In genomic region chr3:103914732-103915508, GRCm38 (mm10) we compare ENCODE assay signal across 8 mouse cellular contexts. TPM values are rescaled to one million over a fixed set of nuclear protein-coding genes. Genes with fewer than 3 reads are reported as not detected.
DNase-seq lines count a peak whose midpoint lies in the region; ATAC-seq lines count a peak whose summit lies in the region.

No protein-coding gene starts in this region.

- DNase-seq in thymus, postnatal 4 days, result peak; percentile 63
- no peak for DNase-seq in thymus, postnatal 25 days
- peak; percentile 42 for DNase-seq in c-Kit-positive CD71-positive TER-119-positive erythroid progenitor cells, embryonic 14.5 days (ENCODE audit: low spot score)
- DNase-seq in gastrocnemius, adult 8-10 months (ENCODE audit: low spot score in 2 of 2), result peak; percentile 16 to 24
- peak; percentile 84 for DNase-seq in intestine, embryonic 14.5 days (ENCODE audit: low spot score)
- peak; percentile 78 for DNase-seq in testis, postnatal 14 days (ENCODE audit: low spot score)

- H3K9me3 ChIP-seq in intestine, embryonic 14.5 days (ENCODE audit: control insufficient read depth, low read length), result no peaks in the 10 kb centered on the region
- H3K9me3 ChIP-seq in limb, embryonic 15.5 days, result no peaks in the 10 kb centered on the region
- H3K9me3 ChIP-seq in midbrain, embryonic 15.5 days, result no peaks in the 10 kb centered on the region

- peak overlapping the region; percentile 93 for H3K9ac ChIP-seq in intestine, embryonic 14.5 days (ENCODE audit: low read length)
- H3K9ac ChIP-seq in limb, embryonic 15.5 days, result peak overlapping the region; percentile 87
- peak overlapping the region; percentile 89 for H3K9ac ChIP-seq in midbrain, embryonic 15.5 days

- WGBS in intestine, embryonic 14.5 days, result under 1% methylated on average over 55 of the region's 60 CpGs
- under 1% methylated on average over 59 of the region's 60 CpGs for WGBS in limb, embryonic 15.5 days
- under 1% methylated on average over 58 of the region's 60 CpGs for WGBS in midbrain, embryonic 15.5 days

- H3K4me3 ChIP-seq in intestine, embryonic 14.5 days (ENCODE audit: low read depth, low read length), result peak overlapping the region; percentile 97
- peak overlapping the region; percentile 98 for H3K4me3 ChIP-seq in limb, embryonic 15.5 days
- H3K4me3 ChIP-seq in midbrain, embryonic 15.5 days, result peak overlapping the region; percentile 79

- peak overlapping the region; percentile 86 for H3K4me2 ChIP-seq in intestine, embryonic 14.5 days (ENCODE audit: low read length)
- H3K4me2 ChIP-seq in limb, embryonic 15.5 days, result peak overlapping the region; percentile 51
- peak overlapping the region; percentile 67 for H3K4me2 ChIP-seq in midbrain, embryonic 15.5 days

- H3K27ac ChIP-seq in intestine, embryonic 14.5 days (ENCODE audit: low read depth), result peak overlapping the region; percentile 91
- peak overlapping the region; percentile 92 for H3K27ac ChIP-seq in limb, embryonic 15.5 days
- peak overlapping the region; percentile 91 for H3K27ac ChIP-seq in midbrain, embryonic 15.5 days

- H3K36me3 ChIP-seq in intestine, embryonic 14.5 days (ENCODE audit: control insufficient read depth, insufficient read depth, low read length), result no peaks in the 10 kb centered on the region
- no peaks in the 10 kb centered on the region for H3K36me3 ChIP-seq in limb, embryonic 15.5 days
- no peaks in the 10 kb centered on the region for H3K36me3 ChIP-seq in midbrain, embryonic 15.5 days (replicated peaks)

- no peaks in the 10 kb centered on the region for H3K27me3 ChIP-seq in intestine, embryonic 14.5 days (replicated peaks; ENCODE audit: control insufficient read depth, insufficient read depth, low read length)
- no peaks in the 10 kb centered on the region for H3K27me3 ChIP-seq in limb, embryonic 15.5 days
- no peaks in the 10 kb centered on the region for H3K27me3 ChIP-seq in midbrain, embryonic 15.5 days (replicated peaks)

- peak; percentile 53 for ATAC-seq in intestine, embryonic 14.5 days (replicated peaks; ENCODE audit: low FRiP score, low TSS enrichment, low read depth)
- peak; percentile 20; the same call in 1 of the 2 replicates for ATAC-seq in limb, embryonic 15.5 days (ENCODE audit: insufficient number of reproducible peaks, low FRiP score, low TSS enrichment, low read depth)
- peak; percentile 65 for ATAC-seq in midbrain, embryonic 15.5 days (replicated peaks)

- H3K4me1 ChIP-seq in intestine, embryonic 14.5 days (replicated peaks; ENCODE audit: control insufficient read depth, insufficient read depth, low read length), result peaks cover 13% of the 10 kb centered on the region
- H3K4me1 ChIP-seq in limb, embryonic 15.5 days, result peaks cover 8% of the 10 kb centered on the region
- H3K4me1 ChIP-seq in midbrain, embryonic 15.5 days, result peaks cover 19% of the 10 kb centered on the region

RNA-seq across cellular contexts. Expression of gene Rsbn1, which starts 1.0 kb away (rescaled TPM):
- total RNA-seq in gastrocnemius, adult 8-10 months (2022), result 1 to 10 TPM; 5.6 to 7.3 (median 6.5) TPM
- polyA plus RNA-seq in intestine, embryonic 14.5 days (2014; fragmentation: Nextera tagmentation; extraction: Ambion mirVana), result 11.9 and 12.4 TPM in 2 replicates
- 10.8 and 10.9 TPM in 2 replicates for polyA plus RNA-seq in limb, embryonic 15.5 days (2015; fragmentation: Nextera tagmentation; extraction: Ambion mirVana)
- polyA plus RNA-seq in midbrain, embryonic 15.5 days (2015; fragmentation: Nextera tagmentation; extraction: Ambion mirVana), result 22.8 and 23.0 TPM in 2 replicates

RNA-seq across cellular contexts. Expression of gene Phtf1, which starts 53.0 kb away (rescaled TPM):
- 1 to 10 TPM; 3.2 to 3.7 (median 3.4) TPM for total RNA-seq in gastrocnemius, adult 8-10 months (2022)
- 27.5 and 30.3 TPM in 2 replicates for polyA plus RNA-seq in intestine, embryonic 14.5 days (2014; fragmentation: Nextera tagmentation; extraction: Ambion mirVana)
- 23.0 and 28.8 TPM in 2 replicates for polyA plus RNA-seq in limb, embryonic 15.5 days (2015; fragmentation: Nextera tagmentation; extraction: Ambion mirVana)
- 25.0 and 26.2 TPM in 2 replicates for polyA plus RNA-seq in midbrain, embryonic 15.5 days (2015; fragmentation: Nextera tagmentation; extraction: Ambion mirVana)

RNA-seq across cellular contexts. Expression of gene Ptpn22, which starts 55.3 kb away (rescaled TPM):
- total RNA-seq in gastrocnemius, adult 8-10 months (2022), result under 1 TPM in 3 of 4 experiments, not detected in 1; 0.27 to 0.83 (median 0.39) TPM
- polyA plus RNA-seq in intestine, embryonic 14.5 days (2014; fragmentation: Nextera tagmentation; extraction: Ambion mirVana), result 0.72 and 0.81 TPM in 2 replicates
- polyA plus RNA-seq in limb, embryonic 15.5 days (2015; fragmentation: Nextera tagmentation; extraction: Ambion mirVana), result 0.94 and 1.1 TPM in 2 replicates
- polyA plus RNA-seq in midbrain, embryonic 15.5 days (2015; fragmentation: Nextera tagmentation; extraction: Ambion mirVana), result 0.22 and 0.51 TPM in 2 replicates
